19 mouse cellular contexts compared by ENCODE assay signal in the genomic region with DNA sequence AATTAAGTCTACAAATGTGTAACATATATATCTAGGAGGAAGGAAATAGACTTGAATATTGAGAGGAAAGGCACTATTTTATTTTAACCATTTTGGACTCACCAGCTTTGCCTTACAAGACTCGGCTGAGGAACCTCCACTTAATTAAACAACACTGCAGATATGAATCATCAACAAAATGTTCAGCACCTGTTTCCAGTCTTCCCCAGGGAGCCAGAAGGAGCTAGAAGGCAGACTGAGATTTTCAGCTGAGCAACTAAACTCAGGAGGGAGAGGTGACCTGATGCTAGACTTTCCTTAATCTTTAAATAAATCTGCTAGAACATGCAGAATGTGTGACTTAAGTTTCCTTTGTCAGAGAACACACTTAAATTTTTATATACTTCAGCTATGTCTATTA.
DNase-seq lines count a peak whose midpoint lies in the region; ATAC-seq lines count a peak whose summit lies in the region.
"Had no signal": no experiment of that assay in that cellular context is flagged by ENCODE, and none has a peak within 500 bp of the region (broad histone marks: within the 10 kb centered on the region; RNA-seq: fewer than 3 reads in every experiment).

No protein-coding gene starts in this region.

- H3K9me3 ChIP-seq in embryonic facial prominence, embryonic 14.5 days (ENCODE audit: control insufficient read depth, low read length): no peaks in the 10 kb centered on the region
- H3K9me3 ChIP-seq in embryonic facial prominence, embryonic 10.5 days: no peaks in the 10 kb centered on the region
- H3K9me3 ChIP-seq in midbrain, embryonic 15.5 days: no peaks in the 10 kb centered on the region
- H3K9me3 ChIP-seq: embryonic facial prominence, embryonic 13.5 days; forebrain, embryonic 13.5 days; forebrain, embryonic 15.5 days had no signal

- H3K4me1 ChIP-seq in embryonic facial prominence, embryonic 14.5 days (ENCODE audit: control insufficient read depth, insufficient read depth, low read length): no peaks in the 10 kb centered on the region
- H3K4me1 ChIP-seq in embryonic facial prominence, embryonic 10.5 days: no peaks in the 10 kb centered on the region
- H3K4me1 ChIP-seq in midbrain, embryonic 15.5 days: no peaks in the 10 kb centered on the region
- H3K4me1 ChIP-seq: embryonic facial prominence, embryonic 13.5 days; forebrain, embryonic 13.5 days; forebrain, embryonic 15.5 days had no signal

- H3K27ac ChIP-seq in embryonic facial prominence, embryonic 14.5 days (replicated peaks; ENCODE audit: low read depth, low read length): no peak overlapping the region
- H3K27ac ChIP-seq in embryonic facial prominence, embryonic 10.5 days (replicated peaks): no peak overlapping the region
- H3K27ac ChIP-seq in midbrain, embryonic 15.5 days: no peak overlapping the region
- H3K27ac ChIP-seq: embryonic facial prominence, embryonic 13.5 days; forebrain, embryonic 13.5 days; forebrain, embryonic 15.5 days had no signal

- ATAC-seq in embryonic facial prominence, embryonic 14.5 days (ENCODE audit: low read depth): no peak
- ATAC-seq in midbrain, embryonic 15.5 days (replicated peaks): no peak
- ATAC-seq: activated CD4-positive, CD25-positive, alpha-beta regulatory T cell, adult 4 months; forebrain, embryonic 13.5 days; forebrain, embryonic 15.5 days; forebrain, postnatal 0 days; Patski had no signal

- H3K9ac ChIP-seq in embryonic facial prominence, embryonic 14.5 days (ENCODE audit: low read depth, low read length): no peak overlapping the region
- H3K9ac ChIP-seq in midbrain, embryonic 15.5 days: no peak overlapping the region
- H3K9ac ChIP-seq: embryonic facial prominence, embryonic 13.5 days; forebrain, embryonic 13.5 days; forebrain, embryonic 15.5 days; forebrain, postnatal 0 days had no signal

- DNase-seq in cerebellum, adult 9-10 months: peak; percentile 34
- DNase-seq in cerebellum, adult 11 months: no peak
- DNase-seq in embryonic facial prominence, embryonic 14.5 days (ENCODE audit: low spot score): peak; percentile 3
- DNase-seq in embryonic facial prominence, embryonic 10.5 days (ENCODE audit: low spot score): no peak
- peak; percentile 57 for DNase-seq in brain, adult 2 months (ENCODE audit: low read depth, low spot score)
- no peak for DNase-seq in adrenal gland, adult (ENCODE audit: inconsistent age in 2 of 2, low spot score in 1 of 2)
- DNase-seq: adrenal gland, adult 2 months; adrenal gland, postnatal 10 days; adrenal gland, postnatal 25 days; B cell, adult 2 months; cerebellum, adult 11-12 months; forebrain, postnatal 0 days had no signal

- no peaks in the 10 kb centered on the region for H3K36me3 ChIP-seq in embryonic facial prominence, embryonic 14.5 days (ENCODE audit: control insufficient read depth, insufficient read depth, low read length)
- no peaks in the 10 kb centered on the region for H3K36me3 ChIP-seq in embryonic facial prominence, embryonic 10.5 days (replicated peaks)
- no peaks in the 10 kb centered on the region for H3K36me3 ChIP-seq in midbrain, embryonic 15.5 days (replicated peaks)
- H3K36me3 ChIP-seq: embryonic facial prominence, embryonic 13.5 days; forebrain, embryonic 15.5 days; G1E had no signal

- no peak overlapping the region for H3K4me3 ChIP-seq in embryonic facial prominence, embryonic 14.5 days (ENCODE audit: low read depth, low read length)
- H3K4me3 ChIP-seq in embryonic facial prominence, embryonic 10.5 days: no peak overlapping the region
- H3K4me3 ChIP-seq in midbrain, embryonic 15.5 days: no peak overlapping the region
- H3K4me3 ChIP-seq: embryonic facial prominence, embryonic 13.5 days; forebrain, embryonic 13.5 days; forebrain, embryonic 15.5 days had no signal

- H3K4me2 ChIP-seq in embryonic facial prominence, embryonic 14.5 days (ENCODE audit: low read depth, low read length): no peak overlapping the region
- no peak overlapping the region for H3K4me2 ChIP-seq in midbrain, embryonic 15.5 days
- H3K4me2 ChIP-seq: embryonic facial prominence, embryonic 13.5 days; forebrain, embryonic 13.5 days; forebrain, embryonic 15.5 days had no signal

- 54% methylated on average over 1 of the region's 1 CpGs for WGBS in embryonic facial prominence, embryonic 14.5 days
- 86% methylated on average over 1 of the region's 1 CpGs for WGBS in embryonic facial prominence, embryonic 10.5 days
- WGBS in midbrain, embryonic 15.5 days: 80% methylated on average over 1 of the region's 1 CpGs

- H3K27me3 ChIP-seq in embryonic facial prominence, embryonic 14.5 days (replicated peaks; ENCODE audit: control insufficient read depth, insufficient read depth, low read length): no peaks in the 10 kb centered on the region
- H3K27me3 ChIP-seq in embryonic facial prominence, embryonic 10.5 days (replicated peaks; ENCODE audit: low read depth, poor library complexity, severe bottlenecking): no peaks in the 10 kb centered on the region
- H3K27me3 ChIP-seq in midbrain, embryonic 15.5 days (replicated peaks): no peaks in the 10 kb centered on the region
- H3K27me3 ChIP-seq: embryonic facial prominence, embryonic 13.5 days; forebrain, embryonic 13.5 days; forebrain, embryonic 15.5 days; Patski had no signal

Comparison
In these comparisons a context has a peak if more than half of its experiments do, and no peak if none do; other contexts are left out.
1. DNase-seq: peak in cerebellum, adult 9-10 months (single experiment), embryonic facial prominence, embryonic 14.5 days (single experiment) and brain, adult 2 months (single experiment); none in cerebellum, adult 11 months (single experiment), embryonic facial prominence, embryonic 10.5 days (single experiment) and adrenal gland, adult (0 of 2).